Mouse (Mus musculus) midbrain, embryonic 16.5 days (tissue): ENCODE data around the gene Smbd1. TPM values are rescaled to one million over a fixed set of nuclear protein-coding genes. Genes with fewer than 3 reads are reported as not detected.

Source experiments
- ATAC-seq: fragments of 200-750 bp; cut with Nextera tagmentation; 2 replicates; pipeline ENCODE4 v1.8.0; 2017; ENCODE audit warnings: moderate TSS enrichment
- H3K27ac ChIP-seq: fragments of 300-500 bp; sonication (generic); 2 replicates; pipeline ENCODE4 v1.5.1; 2014; ENCODE audit warnings: mild to moderate bottlenecking, low read length, mixed read lengths
- H3K27me3 ChIP-seq: fragments of 300-500 bp; sonication (generic); 2 replicates; pipeline ENCODE4 v1.6.1; 2014; ENCODE audit warnings: low read depth, low read length, mixed read lengths; ENCODE audit not compliant: control insufficient read depth, insufficient read depth
- H3K36me3 ChIP-seq: fragments of 300-500 bp; sonication (generic); 2 replicates; pipeline ENCODE4 v1.6.1; 2014; ENCODE audit warnings: mild to moderate bottlenecking, low read length, moderate library complexity, mixed read lengths; ENCODE audit not compliant: control insufficient read depth, insufficient read depth
- H3K4me1 ChIP-seq: fragments of 300-500 bp; sonication (generic); 2 replicates; pipeline ENCODE4 v1.6.1; 2014; ENCODE audit warnings: mild to moderate bottlenecking, low read length, mixed read lengths; ENCODE audit not compliant: control insufficient read depth, insufficient read depth
- H3K4me2 ChIP-seq: fragments of 300-500 bp; sonication (generic); 2 replicates; pipeline ENCODE4 v1.6.1; 2014; ENCODE audit warnings: mild to moderate bottlenecking, low read length, mixed read lengths
- H3K4me3 ChIP-seq: fragments of 300-500 bp; sonication (generic); 2 replicates; pipeline ENCODE4 v1.5.1; 2014; ENCODE audit warnings: low read depth, mild to moderate bottlenecking, low read length, moderate library complexity, mixed read lengths
- H3K9ac ChIP-seq: fragments of 300-500 bp; sonication (generic); 2 replicates; pipeline ENCODE4 v1.6.1; 2014; ENCODE audit warnings: low read depth, low read length, mixed read lengths
- H3K9me3 ChIP-seq: fragments of 300-500 bp; sonication (generic); replicated peaks from 2 replicates; pipeline ENCODE4 v1.6.1; 2014; ENCODE audit warnings: mild to moderate bottlenecking, low read length, mixed read lengths; ENCODE audit not compliant: control insufficient read depth, poor library complexity, severe bottlenecking
- WGBS: fragments of 180-500 bp; shearing (Covaris S2); extraction: QIAGEN DNeasy Blood & Tissue Kit; methylation state at CpG from one replicate; pipeline ENCODE4 v1.1.7; 2014; 5-methylcytosine and 5-hydroxymethylcytosine counted together
- polyA plus RNA-seq: library from polyadenylated mRNA; unstranded; fragments of >200 nt; fragmentation: Nextera tagmentation; extraction: Ambion mirVana; gene quantifications from 2 replicates; pipeline ENCODE4 v1.2.1, GENCODE M21; 2015

Smbd1 gene
- polyA plus RNA-seq, 1 experiment from 2014 or later: not detected

GRCm38 (mm10) chr16:32776676-32777075 is 33.6 kb downstream of the Smbd1 start:
- H3K36me3 ChIP-seq: no peaks in the 10 kb centered on the region
- H3K9ac ChIP-seq: no peak overlapping the region
- ATAC-seq: no peak
- WGBS: 83% methylated on average over 10 of the region's 10 CpGs
- H3K4me3 ChIP-seq: no peak overlapping the region
- H3K9me3 ChIP-seq: no peaks in the 10 kb centered on the region
- no peak overlapping the region for H3K27ac ChIP-seq
- no peak overlapping the region for H3K4me2 ChIP-seq
- H3K27me3 ChIP-seq: no peaks in the 10 kb centered on the region
- no peaks in the 10 kb centered on the region for H3K4me1 ChIP-seq

GRCm38 (mm10) chr16:32766904-32767303 is 43.4 kb downstream of the Smbd1 start:
- Histone ChIP-seq H3K4me1 (no peaks in the 10 kb centered on the region), H3K36me3 (no peaks in the 10 kb centered on the region), H3K4me2 (no peak overlapping the region), H3K4me3 (no peak overlapping the region), H3K9ac (no peak overlapping the region), H3K27ac (no peak overlapping the region), H3K9me3 (no peaks in the 10 kb centered on the region), H3K27me3 (no peaks in the 10 kb centered on the region)
- no peak for ATAC-seq
- 94% methylated on average over 7 of the region's 7 CpGs for WGBS

GRCm38 (mm10) chr16:32764961-32765360 is 45.3 kb downstream of the Smbd1 start:
- no peak overlapping the region for H3K4me2 ChIP-seq
- H3K4me1 ChIP-seq: no peaks in the 10 kb centered on the region
- WGBS: 83% methylated on average over 6 of the region's 6 CpGs
- H3K4me3 ChIP-seq: no peak overlapping the region
- H3K9me3 ChIP-seq: no peaks in the 10 kb centered on the region
- H3K27me3 ChIP-seq: no peaks in the 10 kb centered on the region
- no peak overlapping the region for H3K27ac ChIP-seq
- no peak for ATAC-seq
- H3K9ac ChIP-seq: no peak overlapping the region
- no peaks in the 10 kb centered on the region for H3K36me3 ChIP-seq

GRCm38 (mm10) chr16:32764550-32764949 is 45.7 kb downstream of the Smbd1 start:
- no peak for ATAC-seq

More at GRCm38 (mm10) chr16:32764550-32764949, 45.7 kb downstream of the Smbd1 start:
- Histone ChIP-seq H3K27me3 (no peaks in the 10 kb centered on the region), H3K9me3 (no peaks in the 10 kb centered on the region), H3K9ac (no peak overlapping the region), H3K4me2 (no peak overlapping the region), H3K4me1 (no peaks in the 10 kb centered on the region), H3K27ac (no peak overlapping the region), H3K36me3 (no peaks in the 10 kb centered on the region), H3K4me3 (no peak overlapping the region)
- 88% methylated on average over 2 of the region's 2 CpGs for WGBS

Other genes with a start within 250 kb of the Smbd1 start
- gene Tfrc, start 201.6 kb downstream of the Smbd1 start, polyA plus RNA-seq: 33.3 and 40.5 TPM in 2 replicates
- 19.0 and 21.6 TPM in 2 replicates for gene Tnk2, start 166.6 kb downstream of the Smbd1 start, polyA plus RNA-seq
- gene Muc4, start 74.6 kb downstream of the Smbd1 start, polyA plus RNA-seq: not detected in 2 replicates
- gene Muc20, start 13.0 kb downstream of the Smbd1 start, polyA plus RNA-seq: not detected in 2 replicates
- 119 and 125 TPM in 2 replicates for gene Fyttd1, start 67.0 kb upstream of the Smbd1 start, polyA plus RNA-seq
- 39.8 and 41.3 TPM in 2 replicates for gene Rubcn, start 67.3 kb upstream of the Smbd1 start, polyA plus RNA-seq
- 39.5 and 47.1 TPM in 2 replicates for gene Lrch3, start 103.6 kb upstream of the Smbd1 start, polyA plus RNA-seq
- 7.6 and 7.8 TPM in 2 replicates for gene Iqcg, start 245.7 kb upstream of the Smbd1 start, polyA plus RNA-seq
- gene Rpl35a, start 246.0 kb upstream of the Smbd1 start, polyA plus RNA-seq: 387 and 410 TPM in 2 replicates